Mouse (Mus musculus): Measurements from ENCODE around the gene Cst3. TPM values are rescaled to one million over a fixed set of nuclear protein-coding genes. Genes with fewer than 3 reads are reported as not detected.

Gene Cst3
- 1,000 to 10,000 TPM; 2,237 to 2,613 TPM for total RNA-seq (2021)

DNA sequence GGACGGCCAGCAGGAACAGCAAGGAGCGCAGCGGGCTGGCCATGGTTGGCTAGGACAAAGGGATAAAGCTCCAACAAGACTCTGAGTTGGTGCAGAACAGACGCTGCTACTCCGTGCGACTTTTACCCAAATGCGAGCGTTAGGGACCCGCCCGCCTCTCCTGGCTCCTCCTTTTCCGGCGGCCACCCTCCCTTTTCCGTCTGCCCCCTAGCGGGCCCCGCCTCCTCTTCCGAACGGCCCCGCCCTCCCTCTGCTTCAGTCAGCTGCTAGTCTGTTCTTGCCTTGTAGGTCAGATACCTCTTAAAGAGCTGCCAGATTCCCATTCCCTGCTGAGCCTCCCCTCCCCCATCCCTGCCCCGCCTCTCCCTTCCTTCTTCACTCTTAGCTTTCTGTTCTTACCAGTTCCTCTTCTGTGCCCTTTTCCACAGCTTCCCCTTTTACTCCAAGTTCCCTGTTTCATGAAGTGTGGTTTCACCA, at the start of gene Cst3:
Cst3 (minus strand) TSS at position 358 of the 477 bp plus-strand sequence.
- peak; percentile 78 to 85 for DNase-seq (ENCODE audit: extremely low spot score in 1 of 2, low spot score in 1 of 2)

GRCm38 (mm10) chr2:148902286-148902685, 26.8 kb upstream of the Cst3 start:
- peak; percentile 47 to 64 for DNase-seq (ENCODE audit: extremely low spot score in 1 of 2, low spot score in 1 of 2)

GRCm38 (mm10) chr2:148900305-148900704, 24.8 kb upstream of the Cst3 start:
- no peak for DNase-seq (ENCODE audit: extremely low spot score in 1 of 2, low spot score in 1 of 2)

DNA sequence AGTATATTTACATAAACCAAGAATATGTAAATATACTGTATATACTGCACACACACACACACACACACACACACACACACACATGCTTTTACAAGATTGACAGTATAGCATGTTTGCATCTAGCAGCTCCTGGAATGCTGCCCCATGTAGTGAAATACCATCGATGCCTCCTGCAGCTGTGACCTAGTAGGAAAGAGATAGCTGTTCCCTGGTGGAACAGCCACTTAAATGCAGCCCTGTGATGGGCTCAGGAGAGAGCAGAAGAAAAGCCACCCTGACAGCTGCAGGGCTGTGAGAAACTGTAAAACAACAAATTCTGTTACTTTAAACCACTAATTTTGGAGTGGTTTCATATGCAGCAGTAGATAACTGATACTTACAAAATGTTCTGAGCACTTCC, 20.7 kb upstream of the Cst3 start:
- DNase-seq (ENCODE audit: extremely low spot score in 1 of 2, low spot score in 1 of 2): no peak

DNA sequence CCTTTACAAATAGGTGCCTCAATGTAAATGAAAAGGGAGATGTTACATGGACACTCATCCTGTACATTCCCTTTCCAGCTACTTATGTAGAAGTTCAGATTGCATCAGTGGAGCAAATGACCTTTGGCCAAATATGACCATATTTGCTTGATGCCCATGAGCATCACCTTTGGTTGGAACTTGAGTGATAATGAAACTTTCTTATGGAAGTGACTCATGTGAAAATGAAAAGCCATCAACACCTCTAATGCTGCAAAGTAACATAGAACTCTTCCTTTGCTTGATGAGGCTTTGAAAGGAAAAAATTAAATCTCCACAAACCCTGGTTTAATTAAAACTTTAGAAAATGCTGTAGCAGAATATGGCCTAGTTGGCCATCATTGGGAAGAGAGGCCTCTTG, 17.6 kb upstream of the Cst3 start:
- no peak for DNase-seq (ENCODE audit: extremely low spot score in 1 of 2, low spot score in 1 of 2)

- no peak for DNase-seq (ENCODE audit: extremely low spot score in 1 of 2, low spot score in 1 of 2)
These were observed 14.7 kb upstream of the Cst3 start for GRCm38 (mm10) chr2:148890021-148890851.

DNA sequence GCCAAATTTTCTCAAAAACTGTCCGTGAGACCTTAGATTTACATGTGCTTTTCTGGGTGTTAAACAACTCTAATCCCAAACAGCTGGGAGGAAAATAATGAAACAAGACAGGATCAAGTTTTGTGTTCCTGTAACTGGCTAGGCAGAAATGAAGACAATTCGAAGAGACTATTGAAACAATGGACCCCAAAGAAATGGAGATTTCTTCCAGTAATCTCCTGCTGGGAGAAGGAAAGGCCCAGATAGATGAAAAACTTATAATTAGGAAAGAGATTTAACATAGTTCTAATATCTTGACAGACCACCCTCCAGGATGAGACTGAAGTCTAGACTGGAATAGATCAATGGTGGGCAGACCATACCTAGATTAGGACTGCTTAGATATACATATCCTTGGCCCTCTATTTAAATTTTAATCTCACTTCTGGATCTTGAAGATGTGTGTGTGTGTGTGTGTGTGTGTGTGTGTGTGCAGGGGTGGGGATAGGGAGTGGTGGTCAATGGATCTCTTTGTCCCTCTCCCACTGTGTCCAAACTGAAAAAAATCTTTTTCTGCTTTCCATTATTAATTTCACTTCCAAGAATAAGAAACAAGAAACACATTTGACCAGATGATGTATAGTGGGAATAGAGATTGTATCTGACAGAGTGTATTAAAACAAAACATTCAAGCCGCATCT, 14.0 kb upstream of the Cst3 start:
- DNase-seq (ENCODE audit: extremely low spot score in 1 of 2, low spot score in 1 of 2): no peak

DNA sequence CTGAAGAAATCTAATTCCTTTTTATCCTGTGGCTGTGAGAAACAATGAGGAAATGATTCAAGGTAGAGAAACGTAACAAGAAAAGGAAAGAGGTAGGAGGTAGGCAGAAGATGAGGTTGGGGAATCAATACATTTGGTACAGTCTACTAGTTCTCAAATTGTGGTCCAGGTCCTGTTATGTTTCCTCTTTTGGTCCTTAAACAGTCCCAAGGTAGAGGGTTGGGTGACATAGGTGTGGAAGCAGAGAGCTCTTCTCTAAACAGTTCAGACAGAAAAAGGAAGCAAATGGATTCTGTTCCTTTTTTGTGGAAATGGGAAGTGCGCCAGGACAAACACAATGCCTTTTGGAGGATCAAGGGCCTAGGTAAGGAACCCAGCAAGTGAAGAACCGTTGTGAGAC, 13.4 kb upstream of the Cst3 start:
- no peak for DNase-seq (ENCODE audit: extremely low spot score in 1 of 2, low spot score in 1 of 2)

DNA sequence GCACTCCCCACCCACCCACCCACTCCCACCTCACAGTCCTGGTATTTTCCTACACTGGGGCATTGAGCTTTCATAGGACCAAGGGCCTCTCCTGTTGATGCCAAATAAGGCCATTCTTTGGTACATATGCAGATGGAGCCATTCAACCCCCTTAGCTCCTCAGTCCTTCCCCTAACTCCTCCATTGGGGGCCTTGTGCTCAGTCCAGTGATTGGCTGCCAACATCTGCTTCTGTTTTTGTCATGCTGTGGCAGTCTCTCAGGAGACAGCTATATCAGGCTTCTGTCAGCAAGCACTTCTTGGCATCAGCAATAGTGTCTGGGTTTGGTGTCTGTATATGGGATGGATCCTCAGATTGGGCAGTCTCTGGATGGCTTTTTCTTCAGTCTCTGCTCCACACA, 9.2 kb upstream of the Cst3 start:
- DNase-seq (ENCODE audit: extremely low spot score in 1 of 2, low spot score in 1 of 2): no peak

DNA sequence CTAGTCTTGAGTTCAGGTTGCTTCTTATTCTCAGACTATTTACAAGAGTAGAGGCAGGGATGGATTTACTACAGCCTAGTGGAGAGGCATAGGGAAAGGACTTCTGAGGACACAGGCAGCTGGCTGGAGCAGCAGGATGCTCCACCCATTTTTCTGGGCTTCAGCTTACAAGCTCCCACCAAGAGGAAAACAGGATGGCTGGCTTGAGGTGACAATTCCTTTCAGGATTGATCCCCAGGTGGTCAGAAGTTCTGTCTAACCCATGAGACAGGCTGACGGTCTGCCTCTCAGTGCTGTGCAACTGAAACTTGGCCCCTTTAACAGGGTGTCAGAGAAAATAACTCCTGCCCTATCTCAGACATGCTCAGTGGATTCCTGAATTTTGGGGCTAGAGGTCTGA, 3.7 kb upstream of the Cst3 start:
- DNase-seq (ENCODE audit: extremely low spot score in 1 of 2, low spot score in 1 of 2): no peak

- no peak for DNase-seq (ENCODE audit: extremely low spot score in 1 of 2, low spot score in 1 of 2)
These were observed 3.2 kb upstream of the Cst3 start for GRCm38 (mm10) chr2:148878641-148879130.

DNA sequence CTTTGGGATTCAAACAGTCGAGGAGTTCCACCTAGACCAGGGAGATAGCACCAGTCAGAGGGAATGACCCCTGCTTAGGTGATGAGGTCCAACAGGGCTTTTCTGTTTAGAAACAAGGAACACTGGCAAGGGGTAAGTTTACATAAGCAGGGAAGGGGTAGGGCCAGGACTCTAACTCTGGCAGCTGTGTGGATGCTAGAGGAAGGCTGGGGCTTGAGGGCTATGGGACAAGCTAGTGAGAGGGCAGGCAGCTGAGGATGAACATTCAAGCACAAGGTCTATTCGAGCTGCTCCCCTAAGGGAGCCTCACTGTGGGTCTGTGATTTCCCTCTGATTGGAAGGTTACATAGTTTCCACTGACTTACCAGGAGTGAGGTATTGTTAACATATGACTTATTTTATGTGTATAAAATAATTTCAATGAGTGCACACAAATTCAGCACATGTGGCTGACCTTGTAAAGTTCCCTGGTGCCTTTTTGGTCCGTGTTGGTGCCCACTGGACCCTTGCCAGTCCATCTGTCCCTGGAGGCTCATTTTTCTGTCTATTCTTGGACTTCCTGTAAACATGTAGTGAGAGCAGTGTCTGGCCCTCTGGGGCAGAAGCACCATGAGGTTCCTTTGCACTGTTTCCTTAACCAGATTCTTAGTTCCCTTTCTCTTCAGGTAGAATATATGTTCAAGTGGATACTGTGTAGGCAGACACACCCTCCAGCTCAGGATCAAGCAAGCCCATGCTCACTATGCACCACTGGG, 1.7 kb upstream of the Cst3 start:
- no peak for DNase-seq (ENCODE audit: extremely low spot score in 1 of 2, low spot score in 1 of 2)

GRCm38 (mm10) chr2:148874617-148875334, 716 bp downstream of the Cst3 start:
- no peak for DNase-seq (ENCODE audit: extremely low spot score in 1 of 2, low spot score in 1 of 2)

DNA sequence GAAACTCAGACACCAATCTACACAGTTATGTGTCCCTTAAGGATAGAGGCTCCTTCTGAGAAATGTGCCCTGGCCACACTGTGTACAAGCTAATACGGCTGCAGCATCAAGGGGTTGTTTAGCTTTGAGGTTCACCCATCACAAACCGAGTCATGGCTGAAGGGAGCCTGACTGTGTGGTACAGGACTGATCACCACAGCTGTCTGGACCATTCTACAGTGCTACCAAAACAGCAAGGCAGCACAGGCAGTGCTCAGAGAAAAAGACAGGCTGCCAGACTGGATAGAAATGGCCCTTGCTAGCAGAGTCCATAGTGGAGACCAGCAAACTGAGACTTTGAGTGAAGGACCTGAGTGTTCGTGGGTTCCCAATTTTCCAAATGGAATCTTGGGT, 1.3 kb downstream of the Cst3 start:
- no peak for DNase-seq (ENCODE audit: extremely low spot score in 1 of 2, low spot score in 1 of 2)

GRCm38 (mm10) chr2:148872860-148873259, 2.6 kb downstream of the Cst3 start:
- no peak for DNase-seq (ENCODE audit: extremely low spot score in 1 of 2, low spot score in 1 of 2)

GRCm38 (mm10) chr2:148870526-148870925, 5.0 kb downstream of the Cst3 start:
- no peak for DNase-seq (ENCODE audit: extremely low spot score in 1 of 2, low spot score in 1 of 2)

GRCm38 (mm10) chr2:148868959-148869358, 6.5 kb downstream of the Cst3 start:
- DNase-seq (ENCODE audit: extremely low spot score in 1 of 2, low spot score in 1 of 2): no peak

- no peak for DNase-seq (ENCODE audit: extremely low spot score in 1 of 2, low spot score in 1 of 2)
These were observed 10.5 kb downstream of the Cst3 start, which contains the start of gene 9230104L09Rik for GRCm38 (mm10) chr2:148864966-148865365. Gene 9230104L09Rik, minus strand, starts transcription at chr2:148865038.

GRCm38 (mm10) chr2:148861693-148862092, 13.8 kb downstream of the Cst3 start:
- no peak for DNase-seq (ENCODE audit: extremely low spot score in 1 of 2, low spot score in 1 of 2)

- DNase-seq (ENCODE audit: extremely low spot score in 1 of 2, low spot score in 1 of 2): no peak
These were observed 14.5 kb downstream of the Cst3 start for GRCm38 (mm10) chr2:148860993-148861392.

All from layer of hippocampus, postnatal 25 days (tissue).